Mouse (Mus musculus) heart, embryonic 16.5 days (tissue): ENCODE results near the gene Sox8. TPM values are rescaled to one million over a fixed set of nuclear protein-coding genes. Genes with fewer than 3 reads are reported as not detected.

Source experiments
- ATAC-seq: fragments of 200-750 bp; cut with Nextera tagmentation; replicated peaks from 2 replicates; pipeline ENCODE4 v1.8.0; 2017; ENCODE audit warnings: moderate number of reproducible peaks; ENCODE audit not compliant: insufficient read depth, low FRiP score; ENCODE audit errors: extremely low read depth
- H3K27ac ChIP-seq: fragments of 300-500 bp; sonication (generic); 2 replicates; pipeline ENCODE4 v1.5.1; 2014; ENCODE audit warnings: mild to moderate bottlenecking, low read length, control low read depth, moderate library complexity
- H3K27me3 ChIP-seq: fragments of 300-500 bp; sonication (generic); 2 replicates; pipeline ENCODE4 v1.6.1; 2014; ENCODE audit warnings: low read length, mixed read lengths; ENCODE audit not compliant: control insufficient read depth, insufficient read depth
- H3K36me3 ChIP-seq: fragments of 300-500 bp; sonication (generic); 2 replicates; pipeline ENCODE4 v1.6.1; 2014; ENCODE audit not compliant: control insufficient read depth, insufficient read depth
- H3K4me1 ChIP-seq: fragments of 300-500 bp; sonication (generic); 2 replicates; pipeline ENCODE4 v1.6.1; 2014; ENCODE audit warnings: low read length, mixed read lengths; ENCODE audit not compliant: control insufficient read depth, insufficient read depth
- H3K4me2 ChIP-seq: fragments of 300-500 bp; sonication (generic); 2 replicates; pipeline ENCODE4 v1.6.1; 2014; ENCODE audit warnings: low read depth, mild to moderate bottlenecking, control low read depth, low read length
- H3K4me3 ChIP-seq: fragments of 300-500 bp; sonication (generic); 2 replicates; pipeline ENCODE4 v1.5.1; 2014; ENCODE audit warnings: mild to moderate bottlenecking, control low read depth, low read length
- H3K9ac ChIP-seq: fragments of 300-500 bp; sonication (generic); 2 replicates; pipeline ENCODE4 v1.6.1; 2014; ENCODE audit warnings: low read length, control low read depth
- H3K9me3 ChIP-seq: fragments of 300-500 bp; sonication (generic); replicated peaks from 2 replicates; pipeline ENCODE4 v1.6.1; 2016; ENCODE audit warnings: low read length; ENCODE audit not compliant: control insufficient read depth
- WGBS: fragments of 180-500 bp; shearing (Covaris S2); extraction: QIAGEN DNeasy Blood & Tissue Kit; methylation state at CpG from one replicate; pipeline ENCODE4 v1.1.7; 2014; 5-methylcytosine and 5-hydroxymethylcytosine counted together
- polyA plus RNA-seq: library from polyadenylated mRNA; unstranded; fragments of >200 nt; fragmentation: Nextera tagmentation; extraction: Ambion mirVana; gene quantifications from 2 replicates; pipeline ENCODE4 v1.2.1, GENCODE M21; 2015

Sox8 gene
- 0.54 and 0.82 TPM in 2 replicates for polyA plus RNA-seq

- Histone ChIP-seq H3K4me3 (peak within 1 kb of the TSS; percentile 64), H3K9ac (peak within 1 kb of the TSS; percentile 70), H3K9me3 (no peaks in the 10 kb centered on the region), H3K4me1 (peaks cover 26% of the 10 kb centered on the region), H3K27me3 (peaks cover 32% of the 10 kb centered on the region), H3K27ac (no peak within 1 kb of the TSS), H3K36me3 (no peaks in the 10 kb centered on the region), H3K4me2 (peak within 1 kb of the TSS; percentile 97)
- under 1% methylated on average over 59 of the region's 61 CpGs for WGBS
- ATAC-seq = peak; percentile 78
Observed at GRCm38 (mm10) chr17:25570648-25571452, at the start of gene Sox8. Sox8 (minus strand) TSS chr17:25570686.

GRCm38 (mm10) chr17:25618508-25619056 lies 48.1 kb upstream of the Sox8 start:
- H3K27me3 ChIP-seq = no peaks in the 10 kb centered on the region
- WGBS = 28% methylated on average over 16 of the region's 16 CpGs
- H3K4me2 ChIP-seq = peak overlapping the region; percentile 42; the same call in 1 of the 2 replicates
- peak; percentile 76 for ATAC-seq
- peaks cover 11% of the 10 kb centered on the region for H3K36me3 ChIP-seq
- H3K9ac ChIP-seq = peak overlapping the region; percentile 26; the same call in 1 of the 2 replicates
- no peak overlapping the region; the same call in 1 of the 2 replicates for H3K27ac ChIP-seq
- no peak overlapping the region for H3K4me3 ChIP-seq
- H3K9me3 ChIP-seq = no peaks in the 10 kb centered on the region
- H3K4me1 ChIP-seq = peaks cover 11% of the 10 kb centered on the region

GRCm38 (mm10) chr17:25614723-25615510 lies 44.4 kb upstream of the Sox8 start:
- Histone ChIP-seq H3K9me3 (no peaks in the 10 kb centered on the region), H3K27me3 (no peaks in the 10 kb centered on the region), H3K9ac (no peak overlapping the region), H3K4me1 (peaks cover 22% of the 10 kb centered on the region), H3K36me3 (peaks cover 16% of the 10 kb centered on the region), H3K27ac (no peak overlapping the region), H3K4me3 (no peak overlapping the region), H3K4me2 (no peak overlapping the region)
- ATAC-seq = no peak
- 92% methylated on average over 10 of the region's 10 CpGs for WGBS

- WGBS = 92% methylated on average over 6 of the region's 6 CpGs
- H3K4me3 ChIP-seq = no peak overlapping the region
- no peak overlapping the region for H3K9ac ChIP-seq
- H3K36me3 ChIP-seq = peaks cover 16% of the 10 kb centered on the region
- no peaks in the 10 kb centered on the region for H3K9me3 ChIP-seq
- H3K4me2 ChIP-seq = no peak overlapping the region
- H3K4me1 ChIP-seq = peaks cover 24% of the 10 kb centered on the region
- H3K27me3 ChIP-seq = no peaks in the 10 kb centered on the region
- H3K27ac ChIP-seq = no peak overlapping the region
- ATAC-seq = no peak
Observed at GRCm38 (mm10) chr17:25613323-25613722, 42.8 kb upstream of the Sox8 start.

- Histone ChIP-seq H3K27ac (no peak overlapping the region), H3K4me3 (no peak overlapping the region), H3K4me1 (peaks cover 22% of the 10 kb centered on the region), H3K36me3 (peaks cover 16% of the 10 kb centered on the region), H3K9ac (no peak overlapping the region), H3K27me3 (no peaks in the 10 kb centered on the region), H3K4me2 (no peak overlapping the region), H3K9me3 (no peaks in the 10 kb centered on the region)
- ATAC-seq = no peak
- 87% methylated on average over 9 of the region's 9 CpGs for WGBS
Observed at GRCm38 (mm10) chr17:25612537-25612936, 42.1 kb upstream of the Sox8 start.

- ATAC-seq = peak; percentile 73
- H3K4me2 ChIP-seq = peak overlapping the region; percentile 17
- peaks cover 22% of the 10 kb centered on the region for H3K4me1 ChIP-seq
- H3K27me3 ChIP-seq = no peaks in the 10 kb centered on the region
- H3K27ac ChIP-seq = peak overlapping the region; percentile 42; the same call in 1 of the 2 replicates
- WGBS = 22% methylated on average over 9 of the region's 9 CpGs
- H3K4me3 ChIP-seq = no peak overlapping the region
- H3K9ac ChIP-seq = peak overlapping the region; percentile 47; the same call in 1 of the 2 replicates
- peaks cover 13% of the 10 kb centered on the region for H3K36me3 ChIP-seq
- no peaks in the 10 kb centered on the region for H3K9me3 ChIP-seq
Observed at GRCm38 (mm10) chr17:25610151-25610550, 39.7 kb upstream of the Sox8 start.

GRCm38 (mm10) chr17:25609506-25609828 lies 39.0 kb upstream of the Sox8 start:
- Histone ChIP-seq H3K27me3 (no peaks in the 10 kb centered on the region), H3K9me3 (no peaks in the 10 kb centered on the region), H3K9ac (no peak overlapping the region), H3K36me3 (peaks cover 12% of the 10 kb centered on the region), H3K27ac (no peak overlapping the region), H3K4me2 (no peak overlapping the region), H3K4me3 (no peak overlapping the region), H3K4me1 (peaks cover 22% of the 10 kb centered on the region)
- ATAC-seq = no peak
- WGBS = 68% methylated on average over 3 of the region's 3 CpGs

GRCm38 (mm10) chr17:25608821-25609505 lies 38.5 kb upstream of the Sox8 start:
- WGBS = 64% methylated on average over 10 of the region's 10 CpGs
- Histone ChIP-seq H3K4me3 (no peak overlapping the region), H3K4me1 (peaks cover 22% of the 10 kb centered on the region), H3K27ac (no peak overlapping the region), H3K4me2 (no peak overlapping the region), H3K9ac (no peak overlapping the region), H3K36me3 (peaks cover 11% of the 10 kb centered on the region), H3K9me3 (no peaks in the 10 kb centered on the region), H3K27me3 (no peaks in the 10 kb centered on the region)
- ATAC-seq = no peak
